Mouse (Mus musculus) frontal cortex, postnatal 10 days (tissue): ENCODE results near the gene Pnpla8.

ENCODE experiments used
- DNase-seq, 2 experiments: peaks; one replicate each; pipeline ENCODE4 v3.0.0; 2022; ENCODE audit warnings: low spot score in 2 of 2, mixed read lengths in 1 of 2

Gene Pnpla8

GRCm38 (mm10) chr12:44346143-44346542 lies 125.0 kb downstream of the Pnpla8 start:
- no peak for DNase-seq

GRCm38 (mm10) chr12:44355116-44355515 lies 133.9 kb downstream of the Pnpla8 start:
- DNase-seq: no peak

GRCm38 (mm10) chr12:44357460-44357859 lies 136.3 kb downstream of the Pnpla8 start:
- no peak for DNase-seq

GRCm38 (mm10) chr12:44357881-44358280 lies 136.7 kb downstream of the Pnpla8 start:
- DNase-seq: no peak

DNA sequence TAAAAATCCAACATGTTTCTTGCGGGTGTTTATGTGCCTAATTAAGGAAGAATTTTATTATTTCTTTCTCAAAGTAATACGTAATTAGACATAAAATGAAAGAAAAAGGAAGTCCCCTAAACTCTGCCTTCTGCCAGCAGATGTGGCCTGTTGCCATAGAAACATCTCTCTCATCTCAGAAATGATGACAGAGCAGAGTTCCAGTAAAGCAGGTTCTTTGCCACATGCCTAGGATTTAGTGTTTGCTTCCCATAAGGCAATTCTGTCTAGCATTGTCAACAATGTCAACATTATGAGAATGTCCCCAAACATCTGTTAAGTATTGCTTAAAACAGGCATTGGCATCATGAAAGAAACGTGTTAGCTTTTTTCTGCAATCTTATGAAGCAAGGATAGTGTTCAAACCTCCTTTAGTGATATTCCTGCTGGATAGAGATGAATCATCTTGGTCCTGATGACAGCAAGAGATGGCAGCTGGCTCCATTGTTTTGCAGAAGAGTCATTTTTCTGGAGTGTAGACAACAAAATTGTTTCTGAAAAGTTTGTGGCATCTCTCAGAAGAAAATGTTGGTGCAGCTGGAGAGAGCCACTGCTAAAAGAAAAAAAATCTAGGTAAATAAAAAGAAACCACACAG lies 150.0 kb downstream of the Pnpla8 start:
- DNase-seq: no peak
